Mouse (Mus musculus): Measurements from ENCODE around the gene Ddx23. TPM values are rescaled to one million over a fixed set of nuclear protein-coding genes. Genes with fewer than 3 reads are reported as not detected.

Ddx23 gene
- polyA plus RNA-seq, 1 experiment: 49.7 TPM

- TF ChIP-seq FLI1 (IDR thresholded peaks at IDR 0.05; ENCODE audit: low read length): no peak
- TF ChIP-seq GATA1 (IDR thresholded peaks at IDR 0.05; ENCODE audit: borderline replicate concordance, low read length): no peak
- peaks cover 57% of the 10 kb centered on the region for H3K27me3 ChIP-seq (replicated peaks)
- peaks cover 52% of the 10 kb centered on the region for H3K4me1 ChIP-seq
- H3K36me3 ChIP-seq (replicated peaks; ENCODE audit: low read length): no peaks in the 10 kb centered on the region
- H3K9me3 ChIP-seq: no peaks in the 10 kb centered on the region
- peak overlapping the region; percentile 72 for H3K4me3 ChIP-seq (replicated peaks)
These were observed 13.0 kb upstream of the Ddx23 start for GRCm38 (mm10) chr15:98675634-98676250.

- H3K4me1 ChIP-seq: peaks cover 59% of the 10 kb centered on the region
These were observed 12.4 kb upstream of the Ddx23 start for GRCm38 (mm10) chr15:98674994-98675545.

GRCm38 (mm10) chr15:98674284-98674993 is 11.7 kb upstream of the Ddx23 start:
- no peaks in the 10 kb centered on the region for H3K9me3 ChIP-seq
- TF ChIP-seq FLI1 (IDR thresholded peaks at IDR 0.05; ENCODE audit: low read length): no peak
- no peak for TF ChIP-seq GATA1 (IDR thresholded peaks at IDR 0.05; ENCODE audit: borderline replicate concordance, low read length)
- peaks cover 61% of the 10 kb centered on the region for H3K4me1 ChIP-seq
- peaks cover 57% of the 10 kb centered on the region for H3K27me3 ChIP-seq (replicated peaks)
- no peak overlapping the region for H3K4me3 ChIP-seq (replicated peaks)
- no peaks in the 10 kb centered on the region for H3K36me3 ChIP-seq (replicated peaks; ENCODE audit: low read length)

More at GRCm38 (mm10) chr15:98674994-98675545, 12.4 kb upstream of the Ddx23 start:
- Histone ChIP-seq H3K4me3 (replicated peaks) (peak overlapping the region; percentile 77), H3K27me3 (replicated peaks) (peaks cover 62% of the 10 kb centered on the region), H3K36me3 (replicated peaks; ENCODE audit: low read length) (no peaks in the 10 kb centered on the region), H3K9me3 (no peaks in the 10 kb centered on the region)
- TF ChIP-seq GATA1 (IDR thresholded peaks at IDR 0.05; ENCODE audit: borderline replicate concordance, low read length) (no peak), FLI1 (IDR thresholded peaks at IDR 0.05; ENCODE audit: low read length) (no peak)

GRCm38 (mm10) chr15:98673732-98674131 is 11.0 kb upstream of the Ddx23 start:
- no peaks in the 10 kb centered on the region for H3K9me3 ChIP-seq
- peaks cover 65% of the 10 kb centered on the region for H3K4me1 ChIP-seq
- H3K27me3 ChIP-seq (replicated peaks): peaks cover 53% of the 10 kb centered on the region
- no peaks in the 10 kb centered on the region for H3K36me3 ChIP-seq (replicated peaks; ENCODE audit: low read length)
- no peak for TF ChIP-seq GATA1 (IDR thresholded peaks at IDR 0.05; ENCODE audit: borderline replicate concordance, low read length)
- TF ChIP-seq FLI1 (IDR thresholded peaks at IDR 0.05; ENCODE audit: low read length): no peak
- H3K4me3 ChIP-seq (replicated peaks): no peak overlapping the region

GRCm38 (mm10) chr15:98672592-98672991 is 9.9 kb upstream of the Ddx23 start:
- Histone ChIP-seq H3K27me3 (replicated peaks) (peaks cover 47% of the 10 kb centered on the region), H3K9me3 (no peaks in the 10 kb centered on the region), H3K36me3 (replicated peaks; ENCODE audit: low read length) (no peaks in the 10 kb centered on the region), H3K4me1 (peaks cover 59% of the 10 kb centered on the region), H3K4me3 (replicated peaks) (peak overlapping the region; percentile 7)
- TF ChIP-seq GATA1 (IDR thresholded peaks at IDR 0.05; ENCODE audit: borderline replicate concordance, low read length) (no peak), FLI1 (IDR thresholded peaks at IDR 0.05; ENCODE audit: low read length) (no peak)

- H3K4me3 ChIP-seq (replicated peaks): no peak overlapping the region
- TF ChIP-seq FLI1 (IDR thresholded peaks at IDR 0.05; ENCODE audit: low read length) (no peak), GATA1 (IDR thresholded peaks at IDR 0.05; ENCODE audit: borderline replicate concordance, low read length) (no peak)
- H3K9me3 ChIP-seq: no peaks in the 10 kb centered on the region
- no peaks in the 10 kb centered on the region for H3K27me3 ChIP-seq (replicated peaks)
- H3K36me3 ChIP-seq (replicated peaks; ENCODE audit: low read length): peaks cover 12% of the 10 kb centered on the region
- H3K4me1 ChIP-seq: peaks cover 34% of the 10 kb centered on the region
These were observed 1.6 kb upstream of the Ddx23 start for GRCm38 (mm10) chr15:98664042-98664907.

GRCm38 (mm10) chr15:98662198-98662566 is 512 bp downstream of the Ddx23 start:
- Histone ChIP-seq H3K4me1 (peaks cover 40% of the 10 kb centered on the region), H3K9me3 (0 out of 2 replicates have a peak, but pooled peaks cover 6% of the 10 kb centered on the region), H3K4me3 (replicated peaks) (peak overlapping the region; percentile 98), H3K36me3 (replicated peaks; ENCODE audit: low read length) (peaks cover 33% of the 10 kb centered on the region), H3K27me3 (replicated peaks) (no peaks in the 10 kb centered on the region)
- TF ChIP-seq FLI1 (IDR thresholded peaks at IDR 0.05; ENCODE audit: low read length) (no peak), GATA1 (IDR thresholded peaks at IDR 0.05; ENCODE audit: borderline replicate concordance, low read length) (peak; percentile 82; the same call in 2 of the 3 replicates)

- H3K9me3 ChIP-seq: 0 out of 2 replicates have a peak, but pooled peaks cover 6% of the 10 kb centered on the region
- H3K36me3 ChIP-seq (replicated peaks; ENCODE audit: low read length): peaks cover 83% of the 10 kb centered on the region
- TF ChIP-seq FLI1 (IDR thresholded peaks at IDR 0.05; ENCODE audit: low read length) (no peak), GATA1 (IDR thresholded peaks at IDR 0.05; ENCODE audit: borderline replicate concordance, low read length) (no peak)
- peaks cover 26% of the 10 kb centered on the region for H3K4me1 ChIP-seq
- H3K4me3 ChIP-seq (replicated peaks): no peak overlapping the region
- H3K27me3 ChIP-seq (replicated peaks): no peaks in the 10 kb centered on the region
These were observed 5.5 kb downstream of the Ddx23 start for GRCm38 (mm10) chr15:98656982-98657751.

GRCm38 (mm10) chr15:98652174-98652573 is 10.5 kb downstream of the Ddx23 start:
- TF ChIP-seq FLI1 (IDR thresholded peaks at IDR 0.05; ENCODE audit: low read length): no peak
- TF ChIP-seq GATA1 (IDR thresholded peaks at IDR 0.05; ENCODE audit: borderline replicate concordance, low read length): no peak
- Histone ChIP-seq H3K27me3 (replicated peaks) (no peaks in the 10 kb centered on the region), H3K4me1 (no peaks in the 10 kb centered on the region), H3K36me3 (replicated peaks; ENCODE audit: low read length) (peaks cover 100% of the 10 kb centered on the region), H3K4me3 (replicated peaks) (no peak overlapping the region), H3K9me3 (no peaks in the 10 kb centered on the region)

Measured in megakaryocyte, embryonic 14.5 days (primary cell).